Mouse (Mus musculus): ENCODE measurements around the gene Marc2. TPM values are rescaled to one million over a fixed set of nuclear protein-coding genes. Genes with fewer than 3 reads are reported as not detected.

Gene Marc2
- total RNA-seq (2021) = 100 to 1,000 TPM; 116 to 125 TPM
- long read RNA-seq, experiment 1, transcript Marc2-201 (8 exons, 1,917 nt) = major isoform, 109 of 111 reads
- long read RNA-seq, experiment 1, partial matches to known transcripts = 0 of 111 reads
- long read RNA-seq, experiment 1, other reads (novel, unspliced or antisense) = 1 of 111 reads
- long read RNA-seq, experiment 2, transcript Marc2-201 (8 exons, 1,917 nt) = major isoform, 82 of 86 reads
- long read RNA-seq, experiment 2, partial matches to known transcripts = 3 of 86 reads
- long read RNA-seq, experiment 2, other reads (novel, unspliced or antisense) = 0 of 86 reads

DNA sequence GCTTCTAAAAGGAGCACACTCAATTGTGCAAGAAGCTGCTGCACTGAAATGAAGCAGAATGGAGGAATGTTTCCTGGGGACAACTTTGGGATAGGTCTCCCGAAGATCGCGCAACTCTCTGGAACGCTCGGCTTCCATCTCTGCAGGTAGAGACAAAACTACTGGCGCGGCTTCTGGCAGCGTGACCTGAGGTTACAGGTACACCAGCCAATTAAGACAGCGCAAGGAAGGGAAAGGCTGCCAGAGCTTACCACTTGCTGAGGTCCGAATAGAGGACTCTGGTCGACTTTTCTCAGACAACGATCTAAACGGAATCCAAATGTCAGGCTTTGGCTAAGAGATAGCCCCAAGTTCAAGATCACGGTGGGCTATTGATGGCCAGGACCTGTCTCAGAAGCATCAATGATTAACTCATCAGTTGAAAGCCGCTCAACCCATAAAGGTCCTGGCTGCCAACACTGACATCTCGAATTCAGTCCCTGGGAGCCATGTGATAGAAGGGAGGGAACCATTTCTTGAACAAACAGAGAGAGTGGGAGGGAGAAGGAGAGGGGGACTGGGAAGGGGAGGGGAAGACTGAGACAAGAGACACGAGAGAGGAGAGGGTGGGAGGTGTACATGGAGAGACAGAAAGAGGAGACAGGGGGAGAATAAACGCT lies at the start of gene Marc2:
Gene Marc2 (minus strand): TSS at position 360 of the 659 bp plus-strand sequence.
- no peak for DNase-seq (ENCODE audit: low spot score)

DNA sequence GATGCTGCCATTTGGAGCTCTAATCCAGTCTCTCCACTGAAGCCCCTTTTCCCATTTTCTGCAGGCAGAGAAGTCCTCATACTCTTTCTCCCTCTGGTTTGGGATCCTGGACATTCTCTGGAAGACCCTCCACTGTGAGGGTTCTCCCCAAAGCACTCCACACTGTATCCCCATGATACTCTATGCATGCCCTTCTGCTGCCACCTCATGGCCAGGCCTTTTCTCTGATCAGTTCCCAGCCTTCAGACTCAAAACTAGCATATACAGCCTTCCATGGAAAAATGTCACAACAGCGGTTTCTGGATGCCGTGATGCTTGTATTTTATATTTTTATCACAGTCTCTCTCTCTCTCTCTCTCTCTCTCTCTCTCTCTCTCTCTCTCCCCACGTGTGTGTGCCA lies 45.7 kb upstream of the Marc2 start:
- no peak for DNase-seq (ENCODE audit: low spot score)

DNA sequence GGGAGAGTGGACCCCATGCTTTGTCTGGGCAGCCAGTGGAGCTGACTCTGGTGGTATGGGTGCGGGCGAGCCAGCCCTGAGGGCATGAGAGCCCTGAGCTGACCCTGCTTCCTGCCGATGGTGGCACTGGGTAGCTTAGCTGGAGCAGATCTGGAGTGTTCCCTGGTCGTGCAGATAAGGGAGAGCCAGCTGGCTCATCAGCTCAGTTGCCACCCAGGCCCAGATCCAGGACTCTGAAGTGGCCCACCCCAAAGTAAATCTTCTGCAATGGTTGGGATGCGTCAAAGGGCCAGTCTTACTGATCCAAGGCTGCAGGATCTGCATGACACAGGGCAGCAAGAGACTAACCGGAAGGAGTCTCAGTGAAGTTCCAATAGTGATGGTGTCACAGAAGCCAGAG lies 43.2 kb upstream of the Marc2 start:
- no peak for DNase-seq (ENCODE audit: low spot score)

DNA sequence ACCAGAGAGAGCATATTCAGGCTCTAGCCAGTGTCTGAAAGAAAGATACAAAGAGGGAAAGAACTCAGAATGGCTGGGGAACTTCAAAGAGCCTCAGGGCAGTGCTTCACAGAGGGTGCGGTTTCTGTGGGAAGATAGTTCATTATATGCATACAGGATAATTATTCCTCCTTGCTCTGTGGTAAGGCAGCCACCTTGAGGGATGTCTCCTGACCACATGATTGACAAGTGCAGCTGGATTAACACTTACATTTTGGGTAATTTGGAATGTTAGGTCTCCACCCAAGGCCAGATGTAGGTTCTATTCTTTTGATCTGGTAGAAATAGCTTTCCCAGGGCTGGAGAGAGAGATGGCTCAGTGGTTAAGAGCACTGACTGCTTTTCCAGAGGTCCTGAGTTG lies 39.9 kb upstream of the Marc2 start:
- DNase-seq (ENCODE audit: low spot score) = no peak

DNA sequence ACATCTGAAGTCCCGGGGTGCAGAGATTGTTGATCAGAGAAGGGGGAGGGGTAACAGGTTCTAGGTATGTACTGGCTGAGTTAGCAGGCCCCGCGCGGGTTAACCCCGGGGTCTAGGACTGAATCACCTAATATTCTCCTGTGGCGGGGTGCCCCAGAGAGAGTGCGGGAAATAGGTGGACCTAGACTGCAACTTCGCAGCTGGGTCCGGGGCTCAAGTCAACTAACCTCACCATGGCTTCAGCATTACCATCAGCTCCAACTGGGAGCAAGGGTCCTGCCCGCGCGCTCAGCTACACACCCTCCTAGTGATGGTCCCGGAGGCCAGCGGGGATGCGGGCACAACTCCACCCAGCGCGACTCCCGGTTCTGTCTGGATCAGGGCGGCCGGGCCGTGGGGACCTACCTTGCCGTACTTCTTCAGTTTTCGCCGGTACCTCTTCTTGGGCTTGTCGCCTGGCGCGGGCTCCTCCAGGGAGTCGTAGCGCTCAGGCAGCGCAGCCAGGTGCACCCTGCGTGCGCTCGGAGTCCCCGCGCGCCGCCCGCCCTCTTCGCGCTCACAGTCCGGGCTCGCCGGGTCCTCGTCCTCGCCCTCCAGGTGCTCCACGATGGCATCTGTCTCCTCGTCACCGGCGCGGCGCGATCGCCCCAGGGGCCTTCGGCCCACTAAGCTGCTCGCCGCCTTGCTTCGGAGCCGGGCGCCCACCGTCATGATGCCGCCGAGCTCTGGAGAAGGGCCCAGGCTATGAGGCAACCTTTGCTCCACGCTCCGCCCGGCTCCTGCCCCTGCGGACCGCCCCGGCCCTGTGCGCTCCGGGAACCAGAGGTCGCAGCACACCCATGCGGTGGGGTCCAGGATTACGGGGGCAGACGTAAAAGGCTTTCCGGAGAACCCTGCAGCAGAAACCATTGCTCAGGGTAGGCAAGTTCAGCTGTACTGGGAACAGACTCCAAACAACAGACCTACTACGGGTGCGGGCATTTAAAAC lies 36.3 kb upstream of the Marc2 start, which contains the start of gene C130074G19Rik:
Gene C130074G19Rik (minus strand): TSS at position 938 of the 988 bp plus-strand sequence.
- DNase-seq (ENCODE audit: low spot score) = peak; percentile 66

DNA sequence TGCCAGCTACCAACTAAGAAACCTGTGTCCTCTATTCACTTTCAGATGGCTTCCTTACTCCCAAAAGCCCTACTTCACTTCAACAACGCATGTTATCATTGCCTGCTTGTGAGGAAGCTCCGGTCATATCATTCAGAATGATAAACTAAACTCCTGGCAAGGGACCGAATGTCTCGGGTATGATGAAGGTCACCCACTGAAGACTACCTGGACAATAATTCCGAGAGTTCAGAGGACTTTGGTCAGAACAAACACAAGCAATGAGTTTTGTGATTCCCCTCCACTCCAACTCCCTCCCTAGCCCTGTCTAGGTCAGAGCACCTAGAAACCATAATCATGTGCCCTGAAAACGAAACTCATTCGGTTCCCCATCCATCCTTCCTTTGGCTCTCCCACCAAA lies 35.6 kb upstream of the Marc2 start:
- DNase-seq (ENCODE audit: low spot score) = no peak

DNA sequence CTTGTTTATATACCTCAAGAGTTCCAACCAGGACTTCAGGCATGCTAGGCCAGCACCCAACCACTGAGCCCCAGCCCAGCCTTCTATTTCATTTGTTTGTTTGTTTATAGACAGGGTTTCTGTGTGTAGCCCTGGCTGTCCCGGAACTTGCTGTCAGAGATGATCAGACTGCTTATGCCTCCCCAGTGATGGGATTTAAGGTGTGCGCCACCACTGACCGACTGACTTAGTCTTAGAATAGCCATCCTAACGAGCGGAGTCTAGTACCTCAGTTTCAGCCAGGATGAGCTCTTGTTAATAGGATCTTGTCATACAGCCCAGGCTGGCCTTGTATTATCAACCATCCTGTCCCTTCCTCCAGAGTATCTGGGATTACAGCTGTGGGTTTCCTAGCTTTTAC lies 35.0 kb upstream of the Marc2 start:
- DNase-seq (ENCODE audit: low spot score) = no peak

DNA sequence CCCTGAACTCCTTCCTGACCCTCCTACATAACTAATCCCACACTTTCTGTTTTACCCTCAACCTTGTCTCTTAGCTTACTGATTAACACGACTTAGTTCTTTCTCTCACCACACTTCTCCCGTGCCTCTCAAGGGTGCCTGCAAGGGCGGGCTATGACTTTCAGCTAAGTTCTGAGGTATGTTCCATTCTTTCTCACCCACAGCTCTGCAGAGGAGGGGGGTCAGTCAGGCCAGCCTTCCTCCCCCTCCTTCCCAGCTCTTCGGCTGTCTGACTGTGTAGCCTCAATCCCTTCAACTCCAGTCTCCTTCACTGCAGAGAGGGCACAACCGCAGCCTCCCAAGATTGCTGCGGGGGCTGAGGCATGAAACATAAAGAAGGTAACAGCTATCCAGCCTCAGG lies 32.6 kb upstream of the Marc2 start:
- DNase-seq (ENCODE audit: low spot score) = no peak

DNA sequence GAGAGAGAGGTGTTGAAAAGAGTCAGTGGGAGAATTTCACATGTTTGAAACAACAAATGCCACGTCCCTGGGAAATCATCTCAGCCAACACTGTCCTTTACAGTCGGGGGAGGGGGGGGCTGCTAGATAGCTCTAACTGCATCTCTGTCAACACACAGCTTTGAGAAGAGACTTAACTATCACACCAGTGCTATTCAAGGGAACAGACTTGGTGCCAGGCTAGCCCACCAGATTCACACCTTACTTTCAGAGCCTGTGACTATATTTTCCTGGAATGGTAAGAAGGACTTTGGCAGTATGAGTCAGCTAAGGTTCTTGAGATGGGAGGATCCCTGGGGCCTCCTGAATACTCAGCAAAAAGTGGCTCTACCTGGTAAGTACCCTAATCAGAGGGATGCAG lies 31.1 kb upstream of the Marc2 start:
- DNase-seq (ENCODE audit: low spot score) = no peak

DNA sequence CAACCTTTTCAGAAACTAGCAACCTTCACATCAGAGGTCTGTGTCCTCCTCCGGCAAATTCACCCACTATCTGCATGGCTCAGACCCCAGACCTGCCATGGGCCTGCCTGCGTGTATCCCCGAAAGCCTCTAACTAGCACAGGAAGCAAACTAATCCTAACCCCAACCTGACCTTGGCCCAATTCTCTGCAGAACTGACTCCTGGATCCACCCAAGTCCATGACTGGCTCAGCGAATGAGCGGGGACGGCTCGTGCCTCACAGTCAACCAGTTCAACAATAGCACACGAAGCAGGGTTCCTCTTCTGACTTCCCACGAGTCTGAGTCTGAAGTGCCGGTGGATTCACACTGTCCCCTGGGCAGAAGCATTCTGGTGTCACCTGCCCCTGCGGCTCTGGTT lies 27.7 kb upstream of the Marc2 start:
- DNase-seq (ENCODE audit: low spot score) = no peak

DNA sequence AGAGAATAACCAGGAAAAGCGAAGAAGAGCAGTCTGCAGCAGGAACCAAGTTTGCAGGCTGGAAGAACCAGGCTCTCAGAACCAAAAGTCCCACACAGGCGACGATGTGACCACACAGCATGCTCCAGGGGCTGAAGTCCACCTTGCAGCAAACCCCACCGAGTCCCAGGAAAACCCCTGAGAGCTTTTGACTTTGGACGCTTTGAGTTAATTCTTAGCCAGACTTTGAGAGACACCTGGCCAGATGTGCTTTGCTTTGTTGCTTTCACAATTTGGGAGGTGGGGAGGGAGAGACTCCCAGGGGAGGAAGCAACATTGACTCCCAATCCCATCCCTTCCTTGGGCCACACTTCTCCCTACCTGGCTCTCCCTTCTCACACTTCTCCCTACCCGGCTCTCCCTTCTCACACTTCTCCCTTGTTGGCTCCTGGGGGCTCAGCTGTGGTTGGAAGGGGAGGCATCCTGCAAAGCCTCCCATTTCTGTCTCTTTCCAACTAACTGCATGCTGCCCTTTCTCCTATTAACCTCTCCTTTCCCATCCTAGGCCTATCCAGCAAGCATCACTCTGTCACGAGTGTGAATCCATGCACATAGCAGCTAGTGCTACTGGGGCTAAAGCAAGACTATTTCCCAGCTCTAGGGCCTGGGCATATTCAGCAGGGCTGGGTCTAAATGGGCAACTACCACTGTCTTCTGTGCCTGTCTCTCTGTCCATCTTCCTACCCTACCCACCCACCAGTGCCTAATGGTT lies 26.0 kb upstream of the Marc2 start:
- DNase-seq (ENCODE audit: low spot score) = no peak

DNA sequence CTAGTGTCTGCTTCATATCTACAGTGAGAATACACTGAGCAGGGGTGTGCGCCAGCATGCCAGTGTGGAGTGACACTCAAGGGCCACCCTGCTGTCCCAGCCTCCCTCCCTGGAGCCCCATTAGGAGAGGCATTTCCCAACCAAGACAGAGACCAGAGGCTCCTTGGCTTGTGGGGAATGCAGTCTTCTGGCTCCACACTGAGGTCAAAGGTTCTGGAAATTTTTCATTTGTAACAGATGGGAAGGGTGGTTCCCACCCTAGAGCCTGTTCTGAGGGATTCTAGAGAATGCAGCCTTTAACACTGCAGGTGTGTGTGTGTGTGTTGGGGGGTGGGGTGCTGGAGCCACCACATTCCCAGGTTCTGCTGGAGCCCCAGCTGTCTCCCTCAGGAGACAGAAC lies 25.3 kb upstream of the Marc2 start:
- no peak for DNase-seq (ENCODE audit: low spot score)

DNA sequence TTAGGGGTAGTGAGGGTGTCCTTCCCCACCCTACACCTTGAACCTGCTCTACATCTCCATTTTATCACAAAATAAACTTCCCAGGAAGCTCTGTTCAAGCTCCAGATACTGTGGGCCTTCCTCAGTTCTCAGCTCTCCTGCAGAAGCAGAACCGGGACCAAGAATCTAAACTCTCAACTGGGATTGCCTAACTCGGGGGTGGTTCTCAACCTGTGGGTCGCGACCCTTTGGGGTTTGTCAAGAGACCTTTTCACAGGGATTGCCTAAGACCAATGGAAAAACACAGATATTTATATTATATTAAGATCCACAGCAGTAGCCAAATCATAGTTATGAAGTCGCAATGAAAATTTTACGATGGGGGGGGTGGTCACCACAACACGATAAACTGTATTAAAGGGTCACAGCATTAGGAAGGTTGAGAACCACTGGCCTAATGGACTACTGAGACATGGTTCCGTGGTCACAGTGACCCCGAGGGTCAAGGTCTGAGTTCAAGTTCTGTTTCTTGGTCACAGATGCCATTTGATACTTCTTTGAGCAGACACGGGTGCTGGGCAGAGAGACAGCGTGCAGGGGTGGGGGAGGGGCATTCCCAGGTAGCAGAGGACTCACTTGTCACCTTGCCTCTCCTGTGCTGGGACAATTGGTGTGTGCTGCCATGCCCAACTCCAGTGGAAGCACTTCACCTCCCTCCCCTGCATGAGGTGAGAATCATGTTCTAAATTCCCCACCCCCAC lies 24.6 kb upstream of the Marc2 start:
- DNase-seq (ENCODE audit: low spot score) = no peak

DNA sequence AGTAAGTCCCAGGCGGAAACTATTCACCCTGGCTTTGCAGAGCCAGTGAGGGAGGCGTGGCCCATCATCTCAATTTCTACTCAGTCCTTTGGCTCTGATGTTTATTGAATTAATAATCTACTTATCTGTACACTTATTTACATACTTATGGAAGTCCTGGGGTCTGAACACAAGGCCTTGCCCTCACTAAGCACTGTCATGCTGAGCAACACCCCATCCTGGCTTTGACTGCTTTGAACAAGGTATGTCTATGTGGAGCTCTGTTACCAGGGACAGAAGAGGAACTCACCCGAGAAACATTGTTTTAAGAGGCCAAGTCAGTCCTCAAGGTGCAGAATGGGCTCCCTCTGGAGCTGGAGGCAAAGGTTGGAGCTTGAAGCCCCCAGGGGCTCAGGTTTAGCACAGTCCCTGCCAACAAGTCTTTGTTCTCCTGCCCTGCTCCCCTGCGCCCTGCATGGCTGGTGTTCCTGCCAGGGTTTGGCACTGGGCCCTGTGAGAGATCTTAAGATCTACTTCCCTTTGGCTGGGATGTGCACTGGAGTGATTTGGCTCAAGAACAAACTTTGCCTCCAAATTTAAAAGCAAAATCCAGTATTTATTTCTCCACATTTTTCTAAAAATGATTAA lies 23.8 kb upstream of the Marc2 start:
- DNase-seq (ENCODE audit: low spot score) = no peak

DNA sequence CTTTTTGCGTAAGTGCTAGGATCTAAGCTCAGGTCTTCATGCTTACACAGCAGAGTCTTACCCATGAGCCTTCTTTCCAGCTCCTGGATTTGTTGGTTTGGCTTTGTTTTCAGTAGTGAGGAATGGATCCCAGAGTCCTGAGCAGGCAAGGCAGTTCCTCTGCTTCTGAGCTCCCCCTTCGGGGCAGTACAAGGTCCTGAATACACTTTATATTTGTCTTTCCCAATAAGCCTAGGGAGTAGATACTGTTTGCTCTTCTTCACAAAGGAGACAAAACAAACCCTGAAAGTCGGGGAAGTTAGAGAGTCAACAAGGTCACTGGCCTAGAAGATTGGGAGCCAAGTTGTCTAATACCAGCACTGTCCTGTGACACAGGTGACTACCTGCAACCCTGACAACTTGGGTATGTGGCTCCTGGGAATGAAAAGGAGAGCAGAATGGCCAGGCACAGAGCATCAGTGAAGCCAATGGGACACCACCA lies 21.4 kb upstream of the Marc2 start:
- no peak for DNase-seq (ENCODE audit: low spot score)

DNA sequence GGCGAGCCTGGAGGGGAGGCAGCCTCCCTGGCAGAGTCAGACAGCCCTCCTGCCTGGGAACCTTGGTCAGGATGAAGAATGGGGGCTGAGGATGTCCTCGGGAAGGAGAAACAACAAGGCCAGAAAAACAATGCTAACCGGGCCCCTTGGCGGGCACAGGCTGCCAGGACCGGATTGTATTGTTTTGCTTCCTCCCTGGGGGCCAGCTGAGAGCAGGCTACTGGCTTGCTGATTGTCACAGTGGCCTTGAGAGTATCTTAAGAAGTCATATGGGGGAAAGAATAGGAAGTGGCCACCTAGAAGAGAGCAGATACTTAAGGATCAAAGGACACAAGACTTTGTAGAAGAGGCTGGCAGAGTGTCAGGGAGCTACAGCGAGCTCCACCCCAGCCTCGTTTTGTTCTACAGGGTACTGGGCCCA lies 18.1 kb upstream of the Marc2 start:
- DNase-seq (ENCODE audit: low spot score) = no peak

DNA sequence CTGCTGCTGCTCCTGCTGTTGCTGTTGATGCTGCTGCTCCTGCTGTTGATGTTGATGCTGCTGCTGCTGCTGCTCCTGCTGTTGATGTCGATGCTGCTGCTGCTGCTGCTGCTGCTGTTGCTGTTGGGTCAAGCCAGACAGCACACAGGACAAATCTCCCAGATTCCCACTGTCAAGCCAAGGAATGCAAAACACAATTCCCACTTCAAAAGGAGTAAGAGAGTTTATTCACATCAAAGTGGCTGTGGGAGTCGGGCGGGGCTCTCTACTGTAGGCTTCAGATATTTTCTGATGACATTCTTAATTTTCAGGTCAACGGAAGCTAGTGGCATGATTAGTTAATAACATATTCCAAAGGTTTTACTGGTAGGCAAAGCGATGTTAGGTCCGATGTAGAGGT lies 16.4 kb upstream of the Marc2 start:
- no peak for DNase-seq (ENCODE audit: low spot score)

DNA sequence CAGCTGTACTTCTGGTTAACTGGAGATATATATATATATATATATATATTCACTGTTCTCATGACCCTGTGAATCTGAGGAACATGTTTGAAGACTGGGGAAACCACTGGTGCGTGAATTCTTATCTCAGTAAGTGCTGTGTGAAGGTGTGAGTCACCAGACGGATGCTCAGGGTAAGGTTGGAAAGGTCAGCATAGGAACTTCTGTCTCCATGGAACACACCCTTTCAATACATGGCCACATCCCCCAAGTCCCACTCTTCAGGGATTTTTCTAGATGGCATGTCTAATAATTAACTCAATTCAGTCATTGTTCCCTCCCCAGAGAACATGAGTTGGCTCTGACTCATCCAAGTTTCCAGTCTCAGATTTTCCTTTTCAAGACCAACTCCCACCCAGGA lies 15.3 kb upstream of the Marc2 start:
- no peak for DNase-seq (ENCODE audit: low spot score)

DNA sequence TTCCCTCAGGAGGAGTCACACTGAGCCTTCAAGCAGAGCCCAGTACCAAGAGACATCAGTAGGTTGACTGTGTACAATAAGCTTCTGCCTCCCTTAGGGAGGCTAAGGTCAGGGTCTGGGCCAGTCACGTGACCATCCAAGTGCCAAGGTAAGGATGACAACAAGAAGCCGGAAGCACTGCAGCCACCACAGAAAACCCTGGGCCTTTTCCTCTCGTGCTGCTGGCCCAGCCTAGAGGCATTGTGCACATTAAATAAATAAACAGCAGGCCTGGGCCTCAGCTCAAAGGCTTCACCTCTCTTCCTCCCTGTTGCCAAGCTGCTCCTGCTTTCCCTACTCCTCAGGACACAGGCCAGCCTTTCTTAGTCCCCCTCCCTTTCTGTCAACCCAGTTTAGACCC lies 14.0 kb upstream of the Marc2 start:
- DNase-seq (ENCODE audit: low spot score) = no peak

DNA sequence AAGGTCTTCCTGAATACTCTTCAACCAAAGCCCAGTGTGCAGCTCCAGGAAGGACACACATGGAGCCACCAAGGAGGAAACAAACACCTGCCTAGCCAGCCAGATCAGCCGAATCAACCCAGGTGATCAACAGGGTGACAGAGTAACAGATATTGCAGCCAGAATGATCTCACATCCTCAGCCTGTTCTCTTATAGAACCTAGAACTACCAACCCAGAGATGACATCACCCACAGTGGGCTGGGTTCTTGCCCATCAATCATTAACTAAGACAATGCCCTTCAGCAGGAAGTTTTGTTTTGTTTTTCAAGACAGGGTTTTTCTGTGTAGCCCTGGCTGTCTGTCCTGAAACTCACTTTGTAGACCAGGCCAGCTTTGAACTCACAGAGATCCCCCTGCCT lies 12.0 kb upstream of the Marc2 start:
- no peak for DNase-seq (ENCODE audit: low spot score)
